Mouse (Mus musculus) forebrain, embryonic 14.5 days (tissue): ENCODE data around the gene Rps23. TPM values are rescaled to one million over a fixed set of nuclear protein-coding genes. Genes with fewer than 3 reads are reported as not detected.

Experiments
- polyA plus RNA-seq: library from polyadenylated mRNA; unstranded; fragments of >200 nt; fragmentation: Nextera tagmentation; extraction: Ambion mirVana; gene quantifications from 2 replicates; pipeline ENCODE4 v1.2.1, GENCODE M21; 2014

Gene Rps23
- polyA plus RNA-seq, 1 experiment from 2014 or later: 210 TPM

Other genes starting within 250 kb of the Rps23 start
- 3.9 and 4.5 TPM in 2 replicates for gene Atp6ap1l, start 17.6 kb upstream of the Rps23 start, polyA plus RNA-seq